Mouse (Mus musculus) CH12.LX (cell line): ENCODE data around the gene Tmem218. TPM values are rescaled to one million over a fixed set of nuclear protein-coding genes. Genes with fewer than 3 reads are reported as not detected.

ENCODE experiments used
- DNase-seq: peaks from one replicate; pipeline ENCODE4 v3.0.0-alpha.2; 2013; ENCODE audit errors: extremely low read depth
- H3K27ac ChIP-seq: 2 replicates; pipeline ENCODE4 v1.5.1; 2012; ENCODE audit warnings: low read depth, mild to moderate bottlenecking, control low read depth, moderate library complexity; ENCODE audit not compliant: insufficient read depth
- H3K27me3 ChIP-seq: replicated peaks from 2 replicates; pipeline ENCODE3; 2012; ENCODE audit warnings: inconsistent platforms
- H3K36me3 ChIP-seq, 2 experiments: replicated peaks in 1 of 2; 2 replicates each; pipeline versions ENCODE3 to v1.6.1; 2012; ENCODE audit warnings: inconsistent platforms in 1 of 2, low read length in 1 of 2, mild to moderate bottlenecking in 1 of 2, mixed read lengths in 1 of 2, moderate library complexity in 1 of 2; ENCODE audit not compliant: control insufficient read depth in 1 of 2, insufficient read depth in 1 of 2
- H3K4me1 ChIP-seq, 2 experiments: 2 replicates each; pipeline ENCODE4 v1.6.1; 2012; ENCODE audit warnings: inconsistent platforms in 1 of 2, moderate library complexity in 1 of 2; ENCODE audit not compliant: insufficient read depth in 2 of 2, control insufficient read depth in 1 of 2
- H3K4me2 ChIP-seq: 2 replicates; pipeline ENCODE4 v1.6.1; 2012; ENCODE audit warnings: low read depth, mild to moderate bottlenecking, control low read depth; ENCODE audit not compliant: poor library complexity, insufficient read depth, severe bottlenecking
- H3K4me3 ChIP-seq, 3 experiments: fragments of 150-350 bp in 1 of 3; sonication (generic) in 1 of 3; replicated peaks in 1 of 3; 2 replicates each; pipeline versions ENCODE3 to v1.5.1; 2011 to 2012; ENCODE audit warnings: low read depth in 2 of 3, low read length in 2 of 3, mild to moderate bottlenecking in 2 of 3, moderate library complexity in 2 of 3, control low read depth in 1 of 3, improper control_type of control experiment in 1 of 3, inconsistent platforms in 1 of 3, mixed read lengths in 1 of 3; ENCODE audit not compliant: poor library complexity in 1 of 3
- H3K79me2 ChIP-seq: replicated peaks from 2 replicates; pipeline ENCODE4 v1.6.1; 2012; ENCODE audit warnings: mild to moderate bottlenecking, moderate library complexity; ENCODE audit not compliant: control insufficient read depth, poor library complexity, insufficient read depth, severe bottlenecking; ENCODE audit errors: extremely low read depth
- H3K9ac ChIP-seq: 2 replicates; pipeline ENCODE4 v1.6.1; 2012; ENCODE audit warnings: low read depth, mild to moderate bottlenecking, control low read depth, moderate library complexity; ENCODE audit not compliant: insufficient read depth
- H3K9me3 ChIP-seq: replicated peaks from 2 replicates; pipeline ENCODE3; 2012; ENCODE audit warnings: low read length, inconsistent platforms, mixed read lengths
- BHLHE40 ChIP-seq: IDR thresholded peaks from 2 replicates; pipeline ENCODE4 v1.6.1; 2011; ENCODE audit warnings: mild to moderate bottlenecking, low read depth, low read length, improper control_type of control experiment
- CHD1 ChIP-seq: IDR thresholded peaks from 2 replicates; pipeline ENCODE4 v1.6.1; 2012; ENCODE audit warnings: low read depth, low read length, improper control_type of control experiment, inconsistent platforms
- CHD2 ChIP-seq: IDR thresholded peaks from 2 replicates; pipeline ENCODE4 v1.6.1; 2011; ENCODE audit warnings: low read length, improper control_type of control experiment
- CTCF ChIP-seq, 2 experiments: IDR thresholded peaks in 1 of 2; conservative IDR thresholded peaks in 1 of 2; 2 replicates each; pipeline ENCODE4 v1.5.1; 2011 to 2012; ENCODE audit warnings: low read depth in 2 of 2, low read length in 2 of 2, improper control_type of control experiment in 1 of 2, inconsistent platforms in 1 of 2, mild to moderate bottlenecking in 1 of 2, moderate library complexity in 1 of 2
- ELF1 ChIP-seq: IDR thresholded peaks from 2 replicates; pipeline ENCODE4 v1.6.1; 2014; ENCODE audit warnings: low read depth, mild to moderate bottlenecking, inconsistent platforms, low read length, improper control_type of control experiment
- EP300 ChIP-seq: IDR thresholded peaks from 2 replicates; pipeline ENCODE4 v1.6.1; 2011; ENCODE audit warnings: low read length, improper control_type of control experiment
- ETS1 ChIP-seq: conservative IDR thresholded peaks from 2 replicates; pipeline ENCODE4 v1.6.1; 2012; ENCODE audit warnings: low read depth, mild to moderate bottlenecking, inconsistent platforms, low read length, improper control_type of control experiment, moderate library complexity
- HCFC1 ChIP-seq: IDR thresholded peaks from 2 replicates; pipeline ENCODE4 v1.6.1; 2012; ENCODE audit warnings: low read depth, mild to moderate bottlenecking, inconsistent platforms, low read length, improper control_type of control experiment
- IRF4 ChIP-seq: IDR thresholded peaks from 2 replicates; pipeline ENCODE4 v1.6.1; 2014; ENCODE audit warnings: low read depth, mild to moderate bottlenecking, inconsistent platforms, low read length, improper control_type of control experiment
- JUN ChIP-seq: IDR thresholded peaks from 2 replicates; pipeline ENCODE4 v1.6.1; 2011; ENCODE audit warnings: low read depth, mild to moderate bottlenecking, low read length, improper control_type of control experiment, moderate library complexity; ENCODE audit not compliant: insufficient read depth
- JUND ChIP-seq: conservative IDR thresholded peaks from 2 replicates; pipeline ENCODE4 v1.6.1; 2011; ENCODE audit warnings: low read depth, low read length, improper control_type of control experiment
- KAT2A ChIP-seq: IDR thresholded peaks from 2 replicates; pipeline ENCODE4 v1.6.1; 2012; ENCODE audit warnings: low read length, improper control_type of control experiment, inconsistent platforms; ENCODE audit not compliant: insufficient replicate concordance
- MAZ ChIP-seq: IDR thresholded peaks from 2 replicates; pipeline ENCODE4 v1.6.1; 2012; ENCODE audit warnings: low read depth, mild to moderate bottlenecking, inconsistent platforms, low read length, improper control_type of control experiment, moderate library complexity
- MYC ChIP-seq: IDR thresholded peaks from 2 replicates; pipeline ENCODE4 v1.6.1; 2011; ENCODE audit warnings: low read depth, mild to moderate bottlenecking, improper control_type of control experiment, low read length
- NELFE ChIP-seq: IDR thresholded peaks from 2 replicates; pipeline ENCODE4 v1.6.1; 2011; ENCODE audit warnings: low read depth, low read length, improper control_type of control experiment
- NRF1 ChIP-seq: IDR thresholded peaks from 2 replicates; pipeline ENCODE4 v1.6.1; 2014; ENCODE audit warnings: low read depth, mild to moderate bottlenecking, inconsistent platforms, low read length, improper control_type of control experiment, moderate library complexity
- RAD21 ChIP-seq: IDR thresholded peaks from 2 replicates; pipeline ENCODE4 v1.6.1; 2011; ENCODE audit warnings: low read depth, mild to moderate bottlenecking, low read length, improper control_type of control experiment, moderate library complexity
- TBP ChIP-seq: conservative IDR thresholded peaks from 2 replicates; pipeline ENCODE4 v1.6.1; 2011; ENCODE audit warnings: low read depth, low read length, improper control_type of control experiment
- TCF12 ChIP-seq: IDR thresholded peaks from 2 replicates; pipeline ENCODE4 v1.6.1; 2014; ENCODE audit warnings: low read depth, mild to moderate bottlenecking, inconsistent platforms, low read length, improper control_type of control experiment
- UBTF ChIP-seq: IDR thresholded peaks from 2 replicates; pipeline ENCODE4 v1.6.1; 2012; ENCODE audit warnings: low read depth, mild to moderate bottlenecking, inconsistent platforms, low read length, improper control_type of control experiment, moderate library complexity
- ZC3H11A ChIP-seq: IDR thresholded peaks from 2 replicates; pipeline ENCODE4 v1.6.1; 2012; ENCODE audit warnings: low read depth, mild to moderate bottlenecking, inconsistent platforms, low read length, improper control_type of control experiment
- dilution Hi-C: fragments of 300-500 bp; cut with MboI; formaldehyde crosslinking; loops from 2 replicates; pipeline ENCODE4 v1.14.3; 2020; ENCODE audit warnings: low sequenced_read_pairs; ENCODE audit not compliant: extremely low pct_unique_long_range_greater_than_20kb, extremely low pct_ligation_motif_present
- in situ Hi-C: fragments of 300-500 bp; cut with MboI; formaldehyde crosslinking; loops from 3 replicates; pipeline ENCODE4 v1.14.3; 2019; ENCODE audit warnings: low sequenced_read_pairs, low pct_ligation_motif_present, low pct_unique_long_range_greater_than_20kb, mixed read lengths
- polyA plus RNA-seq: library from polyadenylated mRNA; unstranded; fragments of >175 nt; gene quantifications from 2 replicates; pipeline ENCODE4 v1.2.1, GENCODE M21; 2012; ENCODE audit warnings: low read depth; ENCODE audit not compliant: insufficient read length
- total RNA-seq, 2 experiments: library from RNA; depleted of rRNA; stranded (reverse); fragments of 300-350 nt in 1 of 2; fragments of >200 nt in 1 of 2; gene quantifications; 2 replicates each; pipeline ENCODE4 v1.2.3; 2012 to 2014

Gene Tmem218
- total and polyA plus RNA-seq, 3 experiments = 2.7 to 3.1 (median 3.0) TPM

DNA sequence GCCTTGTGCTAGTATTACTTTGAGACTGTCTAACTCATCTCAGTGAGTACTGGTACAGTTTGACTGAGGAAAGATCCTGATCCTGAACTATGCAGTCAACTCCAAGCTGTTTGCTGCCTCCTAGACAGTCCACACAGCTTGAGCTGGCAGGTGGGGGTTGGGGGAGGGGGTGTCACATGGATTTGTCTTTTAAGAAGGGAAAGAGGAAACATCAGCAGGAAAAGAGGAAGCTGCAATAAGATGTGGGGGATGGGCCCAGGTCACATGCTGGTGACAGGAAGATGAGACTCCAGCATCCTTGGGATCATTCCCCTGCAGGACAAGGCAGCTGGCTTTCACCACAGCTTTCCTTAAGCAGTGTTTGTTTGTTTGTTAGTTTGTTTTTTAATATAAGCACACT, 39.4 kb downstream of the Tmem218 start:
- H3K9me3 ChIP-seq = no peaks in the 10 kb centered on the region
- no peak overlapping the region for H3K4me3 ChIP-seq
- H3K27me3 ChIP-seq = no peaks in the 10 kb centered on the region
- H3K27ac ChIP-seq = no peak overlapping the region
- dilution Hi-C loops (no loop called here), in situ Hi-C loops (no loop called here)
- H3K9ac ChIP-seq = no peak overlapping the region
- DNase-seq = peak; percentile 73
- H3K79me2 ChIP-seq = no peaks in the 10 kb centered on the region
- TF ChIP-seq EP300 (peak; percentile 43; the same call in 1 of the 2 replicates), MAZ (no peak), CHD2 (peak; percentile 69), MYC (no peak), KAT2A (no peak), UBTF (no peak), BHLHE40 (peak; percentile 45)
- peaks cover 8 to 85% of the 10 kb centered on the region in 2 experiments for H3K4me1 ChIP-seq
- H3K4me2 ChIP-seq = no peak overlapping the region
- peaks cover 0 to 49% of the 10 kb centered on the region in 2 experiments for H3K36me3 ChIP-seq

DNA sequence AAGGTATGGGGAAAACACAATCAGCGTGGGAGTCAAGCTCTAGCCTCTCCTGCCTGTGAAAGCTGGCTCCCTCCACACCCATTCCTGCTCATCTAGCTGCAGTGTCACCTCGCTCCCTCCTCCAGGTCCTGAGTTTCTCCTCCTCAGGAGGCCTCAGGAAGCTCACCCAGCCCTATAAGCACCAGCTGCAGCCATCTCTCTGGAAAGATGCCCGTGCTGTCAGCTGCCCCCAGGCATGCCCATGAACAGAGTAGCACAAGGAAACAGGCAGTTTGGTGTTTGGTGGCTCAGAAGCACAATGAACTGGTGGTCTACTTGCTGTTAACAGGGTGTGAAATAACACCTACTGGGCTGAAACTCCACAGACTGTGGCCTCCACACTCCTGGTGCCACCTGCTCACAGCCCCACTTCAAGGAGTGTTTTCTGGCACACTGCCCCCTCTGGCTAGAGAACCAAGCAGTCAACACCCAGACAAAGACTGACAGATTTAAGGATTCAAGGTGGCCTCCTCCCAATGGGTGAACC, 40.4 kb downstream of the Tmem218 start:
- Histone ChIP-seq H3K4me1 (peaks cover 8 to 78% of the 10 kb centered on the region in 2 experiments), H3K4me2 (no peak overlapping the region)

DNA sequence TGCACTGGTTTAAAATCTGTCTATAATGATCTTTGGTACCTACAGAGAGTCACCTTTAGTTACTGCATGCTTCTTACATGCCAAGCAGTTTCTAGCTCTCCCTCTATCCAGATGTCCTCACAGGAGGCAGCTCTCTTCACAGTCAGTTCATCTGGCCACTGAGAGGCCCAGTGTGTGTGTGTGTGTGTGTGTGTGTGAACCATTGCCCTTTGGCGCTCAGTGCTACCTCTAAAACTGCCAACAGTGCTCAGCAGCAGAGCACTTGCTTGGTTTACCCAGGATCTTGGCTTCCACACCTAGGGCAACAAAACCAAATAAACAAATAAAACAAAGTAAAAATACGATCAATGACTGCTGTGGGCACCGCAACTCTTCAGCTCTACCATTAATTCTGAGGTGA, 42.0 kb downstream of the Tmem218 start:
- no peak for DNase-seq
- TF ChIP-seq ELF1 (no peak), CHD1 (no peak), NELFE (no peak), BHLHE40 (no peak), ZC3H11A (no peak), ETS1 (no peak), RAD21 (no peak), MYC (no peak), NRF1 (no peak), JUN (no peak), CHD2 (no peak), JUND (no peak), TBP (no peak), IRF4 (no peak), HCFC1 (no peak), TCF12 (no peak)
- Histone ChIP-seq H3K4me2 (no peak overlapping the region), H3K4me1 (peaks cover 10 to 69% of the 10 kb centered on the region in 2 experiments), H3K27me3 (no peaks in the 10 kb centered on the region), H3K9me3 (no peaks in the 10 kb centered on the region), H3K27ac (no peak overlapping the region), H3K4me3 (no peak overlapping the region), H3K79me2 (no peaks in the 10 kb centered on the region; the same call in 1 of the 2 replicates), H3K36me3 (peaks cover 0 to 30% of the 10 kb centered on the region in 2 experiments), H3K9ac (no peak overlapping the region)
- dilution Hi-C loops (no loop called here), in situ Hi-C loops (no loop called here)

More for the DNA sequence above, 40.4 kb downstream of the Tmem218 start:
- H3K36me3 ChIP-seq = peaks cover 0 to 40% of the 10 kb centered on the region in 2 experiments
- no peak overlapping the region for H3K9ac ChIP-seq
- no peak overlapping the region for H3K27ac ChIP-seq
- H3K4me3 ChIP-seq = no peak overlapping the region
- TF ChIP-seq MAZ (no peak), RAD21 (no peak), CTCF (conservative IDR thresholded peaks at IDR 0.05 in 1 of 2, IDR thresholded peaks at IDR 0.05 in 1 of 2; ENCODE audit: low read depth in 2 of 2, low read length in 2 of 2) (peak in 1 of 2 experiments; percentile 36; a peak in 1 of 4 replicates)
- H3K79me2 ChIP-seq = no peaks in the 10 kb centered on the region
- dilution Hi-C loops (no loop called here), in situ Hi-C loops (no loop called here)
- peak; percentile 33 for DNase-seq
- no peaks in the 10 kb centered on the region for H3K27me3 ChIP-seq
- no peaks in the 10 kb centered on the region for H3K9me3 ChIP-seq
